Mouse (Mus musculus) induced T-regulatory cell, adult 2 months (primary cell): ENCODE data around the gene Gm20388.

Experiments used
- DNase-seq: peaks from one replicate; pipeline ENCODE4 v3.0.0-alpha.2; 2012; ENCODE audit warnings: low read depth

Gene Gm20388

GRCm38 (mm10) chr8:120549321-120549921 lies 638.8 kb downstream of the Gm20388 start:
- no peak for DNase-seq

- DNase-seq: no peak
Observed at GRCm38 (mm10) chr8:120549922-120550321, 639.3 kb downstream of the Gm20388 start.

GRCm38 (mm10) chr8:120550430-120550829 lies 639.8 kb downstream of the Gm20388 start:
- DNase-seq: no peak

- DNase-seq: no peak
Observed at GRCm38 (mm10) chr8:120550937-120551676, 640.5 kb downstream of the Gm20388 start.

GRCm38 (mm10) chr8:120551677-120551980 lies 641.0 kb downstream of the Gm20388 start:
- DNase-seq: no peak

DNA sequence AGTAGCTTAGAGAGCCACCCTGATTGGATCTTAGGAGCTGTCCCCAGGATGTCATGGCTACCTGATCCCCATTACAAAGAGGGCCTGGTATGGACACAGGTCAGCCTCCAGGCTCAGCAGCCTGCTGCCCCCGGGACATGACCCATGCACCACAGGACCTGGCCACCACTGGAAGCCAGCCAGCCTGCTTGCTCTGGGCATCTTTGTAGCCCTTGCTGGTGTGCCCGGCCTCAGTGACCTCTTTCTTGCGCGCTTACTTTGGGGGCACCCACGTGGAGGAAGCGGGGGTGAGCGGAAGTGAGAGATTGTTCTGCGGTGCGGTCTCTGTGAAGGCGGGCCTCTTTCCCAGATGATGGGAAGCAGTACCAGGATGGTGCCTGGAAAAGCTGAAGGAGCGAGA lies 641.9 kb downstream of the Gm20388 start:
- DNase-seq: no peak

- no peak for DNase-seq
Observed at GRCm38 (mm10) chr8:120553441-120554123, 642.9 kb downstream of the Gm20388 start.

DNA sequence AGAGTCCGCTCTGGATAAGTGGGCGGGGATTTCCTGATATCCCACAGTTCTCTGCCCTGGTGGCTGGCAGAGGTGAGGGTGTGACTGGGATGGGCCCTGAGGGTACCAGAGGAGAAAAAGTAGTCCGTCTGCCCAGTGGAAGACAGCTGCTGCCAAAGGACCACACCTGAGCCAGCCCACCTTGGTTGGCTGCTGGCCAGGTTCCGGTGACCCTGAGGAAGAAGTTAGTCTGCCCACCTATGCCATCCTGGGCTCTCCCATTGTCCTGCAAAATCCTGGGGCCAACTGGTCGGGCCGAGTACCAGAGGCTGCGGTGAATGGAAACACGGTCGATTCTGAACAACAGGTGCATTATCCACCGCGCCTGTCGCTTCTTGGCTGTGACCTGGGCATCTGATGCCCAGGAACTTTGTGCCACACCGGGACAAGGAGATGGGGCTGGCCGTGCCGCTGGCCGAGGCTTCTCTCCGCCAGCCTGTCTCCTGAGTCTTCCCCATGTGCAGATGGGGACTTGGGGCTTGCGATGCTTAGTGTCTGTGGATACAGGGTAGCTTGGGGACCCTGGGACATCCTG lies 643.9 kb downstream of the Gm20388 start:
- DNase-seq: no peak

- DNase-seq: no peak
Observed at GRCm38 (mm10) chr8:120556198-120556892, 645.7 kb downstream of the Gm20388 start.

GRCm38 (mm10) chr8:120557170-120557965 lies 646.7 kb downstream of the Gm20388 start:
- no peak for DNase-seq

DNA sequence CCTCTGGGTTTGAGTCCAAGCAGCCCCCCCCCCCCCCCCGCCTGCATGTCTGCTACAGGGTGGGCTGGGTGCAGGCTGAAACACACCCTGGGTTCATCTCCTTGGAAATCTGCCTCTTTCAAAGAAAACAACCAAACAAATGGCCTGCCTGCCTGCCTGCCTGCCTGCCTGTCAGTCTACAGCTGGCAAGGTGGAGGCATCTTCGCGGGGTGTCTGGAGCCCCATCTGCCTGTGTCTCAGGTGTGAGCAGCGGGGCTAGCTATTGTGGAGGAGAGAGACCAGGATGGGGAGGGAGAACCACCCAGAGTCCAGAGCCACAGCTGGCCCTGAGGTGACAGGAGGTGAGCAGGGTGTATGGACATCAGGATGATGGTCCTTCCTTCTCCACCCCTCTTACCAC lies 647.5 kb downstream of the Gm20388 start:
- no peak for DNase-seq

- DNase-seq: no peak
Observed at GRCm38 (mm10) chr8:120559654-120560053, 649.0 kb downstream of the Gm20388 start.

DNA sequence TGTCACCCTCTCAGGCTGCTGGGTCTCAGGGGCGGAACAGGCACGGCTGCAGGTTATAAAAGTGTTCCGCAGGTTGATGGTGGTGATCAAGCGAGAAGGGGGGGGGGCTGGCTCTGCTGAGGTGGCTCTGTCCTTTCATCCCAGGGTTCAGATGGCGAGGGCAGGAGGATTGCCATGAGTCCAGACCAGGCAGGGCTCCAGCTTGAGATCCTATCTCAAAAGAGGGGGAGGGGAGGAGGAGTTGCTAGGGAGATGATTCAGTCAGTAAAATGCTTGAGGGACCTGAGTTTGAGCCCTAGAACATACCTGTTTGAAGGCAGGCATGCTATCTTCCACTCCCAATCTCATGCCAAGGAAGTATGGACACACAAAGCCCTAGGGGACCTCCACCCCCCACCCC lies 649.9 kb downstream of the Gm20388 start:
- DNase-seq: no peak

GRCm38 (mm10) chr8:120561539-120562435 lies 651.1 kb downstream of the Gm20388 start:
- peak; percentile 39 for DNase-seq

DNA sequence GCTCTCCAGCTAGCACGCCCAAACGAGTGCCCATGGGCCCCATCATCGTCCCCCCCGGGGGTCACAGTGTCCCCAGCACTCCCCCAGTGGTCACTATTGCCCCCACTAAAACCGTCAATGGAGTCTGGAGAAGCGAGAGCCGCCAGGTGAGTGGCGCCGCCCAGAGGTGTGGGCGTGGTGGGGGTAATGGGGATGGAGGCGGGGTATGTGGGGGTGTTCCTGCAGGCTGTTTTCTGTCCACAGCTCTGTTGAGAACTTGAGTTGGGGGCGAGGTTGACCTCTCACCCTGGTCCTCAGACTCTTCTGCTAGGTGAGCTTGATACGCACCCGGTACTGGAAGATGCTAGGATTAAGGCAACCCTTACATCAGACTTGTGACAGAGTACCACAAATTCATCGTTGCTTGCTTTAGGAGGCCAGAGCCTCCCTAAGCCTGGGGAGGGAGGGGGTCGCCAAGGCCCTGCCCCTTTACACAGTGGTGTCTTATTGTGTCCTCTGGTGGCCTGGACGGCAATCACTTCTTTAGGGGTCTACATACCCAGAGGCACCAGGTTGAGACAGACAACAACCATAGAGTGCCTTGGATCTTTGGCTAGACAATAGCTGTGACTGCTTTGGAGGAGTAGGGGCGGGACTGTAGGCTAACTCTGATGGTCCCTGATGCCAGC lies 652.2 kb downstream of the Gm20388 start:
- DNase-seq: no peak

- DNase-seq: no peak
Observed at GRCm38 (mm10) chr8:120563348-120563724, 652.7 kb downstream of the Gm20388 start.

GRCm38 (mm10) chr8:120563851-120564837 lies 653.5 kb downstream of the Gm20388 start:
- DNase-seq: peak; percentile 41

- DNase-seq: no peak
Observed at GRCm38 (mm10) chr8:120565151-120565711, 654.6 kb downstream of the Gm20388 start.
